Mouse (Mus musculus) heart, adult 11 months (tissue): ENCODE measurements around the gene Phrf1.

Experiments used
- DNase-seq: peaks from one replicate; pipeline ENCODE4 v3.0.0; 2022

Gene Phrf1

DNA sequence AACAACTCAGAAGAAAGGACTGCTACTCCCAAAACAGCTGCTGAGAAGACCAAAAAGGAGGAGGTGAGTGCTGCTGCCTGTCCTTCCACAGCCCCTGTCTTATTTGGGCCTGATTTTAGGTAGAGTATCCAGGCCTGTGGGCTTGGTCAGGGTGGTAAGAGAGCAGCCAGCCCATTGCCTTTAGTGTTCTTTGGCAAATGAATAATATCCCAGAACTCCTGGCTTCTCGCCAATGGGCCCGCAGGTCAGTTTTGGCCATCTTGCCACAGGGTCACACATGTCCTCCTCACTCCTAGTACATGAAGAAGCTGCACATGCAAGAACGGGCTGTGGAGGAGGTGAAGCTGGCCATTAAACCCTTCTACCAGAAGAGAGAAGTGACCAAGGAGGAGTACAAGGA, 32.9 kb downstream of the Phrf1 start:
- DNase-seq = peak; percentile 87

DNA sequence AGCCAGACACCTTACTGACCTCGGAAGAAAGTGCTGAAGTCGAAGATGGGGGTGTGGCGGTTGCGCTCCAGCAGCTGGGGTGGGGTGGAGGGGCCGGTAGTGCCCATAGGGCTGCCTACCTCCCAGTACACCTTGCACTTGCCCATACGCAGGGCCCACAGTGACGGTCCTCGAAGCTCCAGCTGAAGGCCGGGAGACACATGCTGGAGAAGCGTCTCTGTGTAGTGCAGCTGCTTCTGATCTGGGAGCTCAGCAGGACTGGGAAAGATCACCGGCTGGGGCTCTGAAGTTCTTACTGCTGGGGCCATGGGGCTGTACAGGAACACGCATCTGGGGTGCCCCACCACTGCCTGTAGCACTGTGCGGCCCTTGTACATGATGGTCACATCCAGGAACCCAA, 35.1 kb downstream of the Phrf1 start:
- DNase-seq = peak; percentile 92

DNA sequence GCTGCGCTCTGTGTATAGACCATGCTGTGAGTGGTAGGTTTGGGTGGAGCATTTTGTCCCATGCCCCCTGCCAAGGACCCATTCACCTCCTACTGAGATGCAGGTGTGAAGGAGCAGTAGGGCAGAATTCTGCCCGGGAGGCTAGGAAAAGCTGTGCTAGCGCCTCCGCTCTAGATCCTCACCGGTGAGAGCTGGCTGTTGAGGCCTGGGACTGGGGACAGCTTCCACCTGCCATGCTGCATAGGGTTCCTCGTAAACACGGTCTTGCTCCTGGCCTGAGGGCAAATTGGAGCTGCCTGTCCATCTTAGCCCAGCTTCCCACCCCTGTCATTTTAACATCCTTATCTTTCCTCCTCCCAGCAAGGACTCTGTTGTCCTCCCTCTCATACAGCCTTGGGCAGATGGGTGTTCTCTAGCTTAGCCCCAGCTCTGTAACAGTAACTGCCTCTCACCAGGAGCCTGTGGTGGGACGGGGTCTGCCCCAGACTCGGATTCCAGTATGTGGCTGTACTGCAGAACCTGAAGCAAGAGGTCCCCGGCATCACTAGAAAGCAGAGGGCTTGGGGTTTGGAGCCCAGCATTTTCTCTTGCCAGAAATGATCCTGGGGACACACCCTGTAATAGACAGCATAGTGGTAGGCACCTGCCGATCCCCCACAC, 35.6 kb downstream of the Phrf1 start:
- DNase-seq = peak; percentile 89

DNA sequence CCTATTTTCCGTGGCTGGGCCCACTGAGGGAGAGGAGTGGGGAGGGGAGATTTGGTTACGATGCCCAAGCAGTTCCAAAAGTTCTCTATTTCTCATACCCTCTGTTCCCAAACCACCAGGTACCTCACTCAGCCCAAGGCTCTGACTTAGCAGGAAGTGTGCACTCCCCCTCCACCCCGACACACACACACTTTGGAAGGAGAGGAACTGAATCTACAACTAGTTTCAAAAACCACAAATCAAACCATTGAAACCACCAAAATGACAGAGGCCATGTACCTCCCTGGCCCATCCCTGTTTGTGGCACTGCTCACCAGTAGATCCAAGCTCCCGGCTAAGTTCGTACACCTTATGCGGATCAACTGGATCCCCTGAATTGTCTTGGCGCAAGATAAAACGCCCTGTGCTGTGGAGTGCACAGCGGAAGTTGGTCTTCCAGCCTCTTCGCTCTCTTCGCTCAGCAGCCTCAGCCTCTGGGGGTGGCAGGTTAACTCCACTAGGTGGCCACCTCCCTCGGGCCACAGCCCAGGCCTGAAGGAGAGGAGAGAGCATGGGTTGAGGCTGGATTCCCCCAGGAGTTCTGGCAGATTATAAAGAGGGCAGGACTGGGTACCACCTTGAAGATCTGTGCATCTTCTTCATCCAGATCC, 36.3 kb downstream of the Phrf1 start:
- peak; percentile 95 for DNase-seq

DNA sequence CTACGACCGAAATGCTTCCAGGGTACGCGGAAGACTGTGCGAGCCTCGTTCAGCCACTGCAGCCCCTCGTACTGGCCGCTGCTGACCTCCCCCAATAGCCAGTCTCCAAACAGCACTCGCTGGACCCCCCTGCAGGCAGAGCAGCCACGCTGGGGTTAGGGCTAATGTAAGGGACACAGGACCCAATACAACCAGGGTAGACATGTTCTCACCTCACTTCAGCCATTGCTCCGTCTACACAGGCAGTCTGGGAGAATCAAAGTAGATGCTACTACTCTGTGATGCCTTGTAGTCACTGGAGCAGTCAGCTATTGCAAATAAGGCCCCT, 36.8 kb downstream of the Phrf1 start:
- no peak for DNase-seq

DNA sequence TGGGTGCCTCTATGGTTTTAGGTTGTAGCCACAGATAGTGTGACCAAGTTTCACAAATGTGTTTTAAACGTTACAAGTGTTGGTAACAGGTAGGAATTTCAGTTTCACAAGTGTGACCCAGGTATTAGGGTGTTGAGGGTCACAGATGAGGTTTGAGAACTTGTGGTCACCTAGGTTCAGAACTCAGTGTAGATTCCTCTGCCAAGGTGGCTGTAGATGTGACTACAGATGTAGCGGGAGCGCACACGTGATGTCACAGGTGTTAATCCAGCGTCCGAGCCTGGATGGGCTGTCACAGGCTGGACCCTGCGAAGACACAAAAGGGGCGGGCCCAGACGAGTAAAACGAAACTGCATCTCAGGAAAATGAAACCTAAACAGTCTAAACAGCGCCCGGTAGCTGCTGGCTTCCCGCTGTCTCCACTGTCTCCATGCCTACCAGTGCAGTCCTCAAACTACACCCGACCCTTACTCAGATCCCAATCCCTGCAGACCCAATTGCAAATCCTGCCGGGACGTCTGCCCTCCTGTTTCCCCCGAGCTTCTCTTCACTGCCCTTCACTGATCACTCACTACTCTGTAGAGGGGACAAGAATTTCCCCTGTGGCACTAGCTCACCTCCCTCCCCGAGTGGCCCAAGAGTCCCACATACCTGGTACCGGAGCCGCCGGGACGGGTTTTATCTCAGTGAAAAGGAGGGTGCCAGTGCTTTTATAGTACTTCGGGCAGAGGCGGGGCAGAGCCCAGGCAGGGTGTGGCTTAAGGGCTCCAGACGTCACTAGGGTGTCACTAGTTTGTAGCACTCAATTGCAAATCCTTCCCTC, 37.4 kb downstream of the Phrf1 start, which contains the start of gene Irf7:
Gene Irf7, minus strand, starts transcription at position 743 of the 823 bp plus-strand sequence.
- DNase-seq = peak; percentile 98

DNA sequence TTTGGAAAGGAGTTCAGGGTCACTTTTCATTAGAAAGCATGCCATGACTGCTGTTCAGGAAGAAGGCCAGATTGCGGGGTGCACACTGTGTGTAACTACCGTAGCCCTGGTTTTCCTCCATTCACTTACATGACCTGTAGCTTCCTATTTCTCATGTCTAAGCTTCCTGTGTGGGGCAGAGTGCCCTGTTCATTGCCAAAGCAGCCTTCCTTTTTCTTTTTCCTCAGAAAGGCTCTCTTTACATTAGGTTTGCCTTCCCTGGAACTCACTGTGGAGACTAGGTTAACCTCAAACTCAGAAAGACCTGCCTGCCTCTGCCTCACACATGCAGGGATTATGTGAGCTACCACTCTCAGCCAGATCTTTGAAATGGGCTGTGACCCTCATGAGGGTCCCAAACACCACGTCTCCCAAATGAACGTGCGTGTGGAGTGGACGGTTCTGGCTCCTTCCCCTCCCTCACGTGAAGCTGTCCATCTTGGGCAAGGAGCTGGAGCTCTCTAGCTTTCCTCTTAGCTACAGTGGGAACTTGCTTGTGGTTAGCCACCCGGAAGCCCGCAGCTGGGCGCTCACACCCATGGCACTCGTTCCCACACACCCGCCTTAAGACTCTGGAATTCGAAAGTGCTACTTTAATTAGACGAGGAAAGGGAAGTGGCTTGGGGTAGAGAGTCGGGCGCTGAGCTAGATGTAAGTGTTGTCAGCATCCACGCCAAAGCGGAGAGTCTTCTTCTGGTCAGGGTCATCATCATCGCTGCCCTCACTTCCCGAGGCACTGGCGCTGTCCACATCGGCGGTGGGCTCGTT, 40.1 kb downstream of the Phrf1 start:
- DNase-seq = peak; percentile 95

DNA sequence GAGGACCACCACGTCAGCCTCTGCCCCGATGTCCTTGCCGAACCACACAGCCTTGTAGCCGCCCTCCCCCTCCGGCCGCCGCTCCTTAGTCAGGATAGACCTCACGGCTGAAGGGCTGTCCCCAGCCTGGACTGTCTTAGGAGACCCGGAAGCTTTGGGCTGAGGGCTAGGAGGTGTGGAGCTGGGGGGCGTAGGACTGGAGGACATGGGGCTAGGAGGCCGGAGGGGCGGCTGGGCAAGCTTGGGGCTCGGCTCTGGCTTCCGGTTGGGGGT, 40.6 kb downstream of the Phrf1 start:
- peak; percentile 92 for DNase-seq

DNA sequence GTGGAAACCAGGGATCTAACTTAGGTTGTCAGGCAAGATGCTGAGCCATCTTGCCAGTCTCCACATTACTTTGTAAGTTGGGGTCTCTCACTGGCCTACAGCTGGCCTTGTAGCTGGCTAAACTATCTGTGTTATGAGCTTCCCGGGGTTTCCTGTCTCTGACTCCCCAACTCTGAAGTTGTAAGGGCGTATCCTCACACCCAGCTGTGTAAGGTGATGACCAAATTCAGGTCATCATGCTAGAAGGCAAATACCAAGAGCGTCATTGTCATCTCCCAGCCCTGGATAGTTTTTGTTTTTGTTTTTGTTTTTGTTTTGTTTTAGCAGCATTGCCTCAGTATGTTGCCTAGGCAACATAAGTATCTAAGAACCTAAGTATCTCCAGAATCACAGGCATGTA, 42.0 kb downstream of the Phrf1 start:
- no peak for DNase-seq

DNA sequence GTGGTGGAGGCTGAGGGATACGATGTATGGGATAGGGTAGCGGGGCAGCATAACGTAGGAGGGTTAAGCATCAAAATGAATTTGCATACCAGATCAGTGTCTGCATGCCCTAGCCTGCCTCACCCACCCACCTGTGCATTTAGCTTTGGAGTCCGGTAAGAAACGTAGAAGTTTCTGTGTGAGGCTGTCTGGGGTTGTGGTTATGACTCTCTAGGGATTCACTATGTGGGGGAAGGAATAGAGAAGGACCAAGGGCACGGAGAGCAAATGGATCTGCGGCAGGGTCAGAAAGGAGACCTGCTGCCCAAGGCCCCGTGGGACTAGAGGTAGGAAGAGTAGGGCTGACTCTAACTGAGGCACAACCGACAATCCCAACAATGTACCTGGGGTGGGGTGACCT, 46.8 kb downstream of the Phrf1 start:
- no peak for DNase-seq

DNA sequence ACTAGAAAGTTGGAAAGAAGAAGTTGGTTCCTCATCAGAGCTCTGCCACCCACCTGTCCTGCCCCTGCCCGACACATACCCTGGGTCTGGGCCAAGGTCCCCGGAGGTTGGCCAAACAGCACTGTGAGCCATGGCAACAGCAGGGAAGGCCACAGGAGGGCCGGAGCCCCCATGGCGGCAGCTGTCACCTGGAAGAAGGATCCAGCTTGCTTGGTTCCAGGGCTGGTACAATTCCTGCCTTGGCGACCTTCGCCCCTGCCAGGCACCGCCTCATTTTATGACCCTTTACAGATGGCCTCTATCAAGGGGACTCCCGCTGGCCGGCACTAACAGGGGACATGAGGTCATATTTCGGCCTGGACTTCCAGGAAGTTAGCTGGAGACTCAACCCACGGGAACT, 48.0 kb downstream of the Phrf1 start, which contains the start of gene Cdhr5:
Gene Cdhr5, minus strand, starts transcription at position 241 of the 400 bp plus-strand sequence.
- peak; percentile 88 for DNase-seq

DNA sequence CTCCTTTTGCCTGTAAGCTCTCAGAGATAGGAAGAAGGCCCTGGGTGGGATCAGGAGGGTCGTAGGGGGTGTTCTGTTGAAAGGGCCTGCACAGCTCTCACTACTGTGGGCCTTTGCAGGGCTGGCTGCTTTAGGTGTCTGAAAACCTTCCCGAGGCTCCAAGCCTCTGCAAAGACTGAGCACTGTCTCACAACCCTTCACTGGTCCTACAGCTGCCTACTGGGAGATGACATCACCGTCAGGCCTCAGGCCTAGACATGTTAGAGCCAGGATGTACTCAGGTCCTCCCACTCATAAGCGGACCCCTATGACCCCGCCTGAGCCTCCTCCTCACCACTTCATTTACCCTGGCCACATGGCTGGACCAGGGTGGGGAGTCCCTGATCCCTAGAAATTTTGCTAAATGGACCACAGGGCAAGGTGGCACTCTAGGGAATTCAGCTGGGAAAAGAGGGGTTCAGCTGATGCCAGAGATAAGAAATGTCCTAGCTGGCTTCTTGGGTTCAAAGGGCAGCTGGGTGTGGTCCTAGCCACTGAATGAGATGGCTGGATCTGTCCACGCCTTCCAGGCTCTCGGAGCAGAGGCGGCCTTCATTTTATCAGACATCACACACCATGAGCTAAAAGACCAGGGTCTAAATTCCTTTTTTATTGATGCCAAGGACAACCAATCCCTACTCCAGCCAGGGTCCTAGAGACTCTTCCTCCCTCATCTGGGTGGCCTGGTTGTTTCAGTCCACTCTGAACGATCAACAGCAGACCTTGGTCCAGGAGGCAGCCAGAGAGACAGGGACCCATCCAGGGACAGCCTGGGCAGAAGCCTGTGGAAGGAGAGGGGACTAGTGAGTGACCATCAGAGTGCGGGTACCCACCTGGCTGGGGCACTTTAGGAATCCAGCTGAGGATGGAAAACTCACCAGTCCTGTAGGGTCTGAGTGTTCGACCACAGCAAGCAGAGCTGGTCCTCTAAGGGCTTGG, 49.4 kb downstream of the Phrf1 start:
- peak; percentile 88 for DNase-seq

DNA sequence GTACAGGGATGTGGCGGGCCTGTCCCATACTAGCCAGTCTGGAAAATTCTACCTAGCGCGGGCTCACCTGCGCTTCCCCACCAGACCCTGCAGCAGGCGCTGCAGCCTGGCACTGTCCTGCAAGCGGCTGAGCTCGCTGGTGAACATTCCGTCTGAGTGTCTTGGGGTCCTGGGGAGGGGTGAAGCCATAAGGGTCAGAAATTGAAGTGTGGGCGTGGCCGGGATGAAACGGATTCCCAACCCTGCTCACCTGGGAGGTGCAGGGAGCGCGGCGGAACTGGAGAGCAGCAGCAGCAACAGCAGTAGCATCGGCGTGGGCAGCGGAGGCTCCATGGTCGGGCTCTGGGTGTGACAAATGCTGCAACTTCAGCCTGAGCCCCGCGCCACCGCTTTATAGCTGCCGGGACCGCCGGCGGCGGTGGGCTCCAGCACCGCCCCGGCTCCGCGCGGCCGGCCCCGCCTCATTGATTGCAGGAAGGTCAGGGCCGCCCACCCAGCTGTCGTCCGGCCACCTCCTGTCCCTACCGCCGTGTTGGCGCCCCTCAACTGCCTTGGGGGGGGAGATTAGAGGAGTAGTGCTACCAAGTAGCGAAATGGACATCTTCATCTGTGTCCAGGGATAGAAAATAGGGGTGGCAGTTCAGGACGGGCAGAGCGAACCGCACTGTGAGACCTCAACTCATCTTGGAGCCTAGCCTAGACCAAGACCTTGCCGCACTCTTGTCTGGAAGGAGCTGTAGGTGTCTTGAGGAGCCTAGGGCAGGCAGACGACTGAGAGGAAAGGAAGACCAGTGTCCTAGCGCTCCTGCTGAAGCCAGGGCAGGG, 50.4 kb downstream of the Phrf1 start, which contains the start of gene Sct:
Gene Sct, minus strand, starts transcription at position 368 of the 825 bp plus-strand sequence.
- DNase-seq = peak; percentile 83

DNA sequence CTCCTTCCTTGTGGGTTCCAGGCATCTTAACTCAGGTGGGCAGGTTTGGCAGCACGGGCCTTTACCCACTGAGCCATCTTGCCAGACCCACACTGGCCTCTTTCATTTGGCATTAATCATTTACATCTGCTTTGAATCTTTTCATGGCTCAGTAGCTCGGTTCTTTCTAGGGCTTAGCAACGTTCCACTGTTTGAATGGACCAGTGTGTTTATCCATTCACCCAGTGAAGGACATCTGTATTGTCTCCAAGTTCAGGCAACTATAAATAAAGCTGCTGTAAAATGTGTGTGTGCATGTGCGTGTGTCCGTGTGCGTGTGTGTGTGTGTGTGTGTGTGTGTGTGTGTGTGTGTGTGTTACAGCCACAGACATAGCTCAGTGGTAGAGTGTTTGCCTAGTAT, 52.9 kb downstream of the Phrf1 start:
- DNase-seq = no peak

DNA sequence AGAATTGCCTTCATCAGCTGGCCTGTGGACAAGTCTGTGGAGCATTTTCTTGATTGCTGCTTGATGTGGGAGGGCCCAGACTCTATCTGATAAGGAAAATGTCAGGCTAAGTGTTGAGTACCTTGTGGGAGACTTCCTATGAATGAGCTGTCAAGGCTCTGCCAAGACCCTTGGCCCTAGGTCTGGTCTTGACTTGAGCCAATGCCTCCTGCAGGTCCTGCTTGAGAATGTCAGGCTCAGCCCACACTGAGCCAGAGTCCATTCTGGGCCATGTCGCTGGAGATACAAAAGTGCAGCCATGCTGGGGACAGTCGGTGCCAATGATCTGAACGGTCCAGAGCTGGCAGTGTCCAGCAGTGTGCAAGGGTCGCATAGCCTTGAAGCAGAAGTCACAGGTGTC, 54.2 kb downstream of the Phrf1 start:
- no peak for DNase-seq

DNA sequence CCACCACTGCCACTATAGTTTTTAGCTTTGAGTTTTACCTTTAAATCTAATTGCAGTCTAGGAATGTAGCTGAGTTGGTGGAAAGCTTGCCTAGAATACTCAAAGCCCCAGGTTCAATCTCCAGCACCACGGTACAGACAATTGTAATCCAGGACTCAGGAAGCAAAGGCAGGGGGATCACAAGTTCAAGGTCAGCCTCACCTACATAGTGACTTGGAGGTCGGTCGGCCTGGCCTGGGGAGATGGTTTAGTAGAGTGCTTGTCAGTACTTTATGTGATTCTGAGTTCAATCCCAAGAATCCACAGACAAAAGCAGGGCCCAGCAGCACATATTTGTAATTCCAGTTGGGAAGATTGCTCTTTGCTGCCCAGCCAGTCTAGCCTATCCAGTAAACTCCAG, 59.5 kb downstream of the Phrf1 start:
- no peak for DNase-seq

DNA sequence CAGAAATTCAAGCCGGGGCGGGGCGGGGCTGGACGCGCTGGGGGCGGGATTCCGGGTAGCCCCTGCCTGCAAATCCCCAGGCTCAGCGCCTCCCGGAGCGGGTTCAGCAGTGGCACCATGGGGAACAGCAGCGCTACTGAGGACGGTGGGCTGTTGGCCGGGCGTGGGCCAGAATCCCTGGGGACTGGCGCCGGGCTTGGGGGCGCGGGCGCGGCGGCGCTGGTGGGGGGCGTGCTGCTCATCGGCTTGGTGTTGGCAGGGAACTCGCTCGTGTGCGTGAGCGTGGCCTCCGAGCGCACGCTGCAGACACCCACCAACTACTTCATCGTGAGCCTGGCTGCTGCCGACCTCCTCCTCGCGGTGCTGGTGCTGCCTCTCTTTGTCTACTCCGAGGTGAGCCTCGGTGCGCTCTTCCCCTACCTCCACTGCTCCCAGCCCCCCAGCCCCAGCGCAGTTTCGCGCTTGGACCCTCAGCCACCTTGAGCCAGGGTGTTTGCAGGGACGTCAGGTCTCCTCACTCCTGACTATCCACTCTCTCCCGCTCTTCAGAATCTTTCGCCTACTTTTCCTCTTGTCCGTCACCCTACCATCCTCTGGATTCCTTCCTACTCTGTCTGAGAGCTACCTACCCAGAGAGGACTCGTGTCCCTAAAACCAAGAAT, 63.5 kb downstream of the Phrf1 start, which contains the start of gene Drd4:
Gene Drd4, plus strand, starts transcription at position 86 of the 662 bp plus-strand sequence.
- DNase-seq = no peak

DNA sequence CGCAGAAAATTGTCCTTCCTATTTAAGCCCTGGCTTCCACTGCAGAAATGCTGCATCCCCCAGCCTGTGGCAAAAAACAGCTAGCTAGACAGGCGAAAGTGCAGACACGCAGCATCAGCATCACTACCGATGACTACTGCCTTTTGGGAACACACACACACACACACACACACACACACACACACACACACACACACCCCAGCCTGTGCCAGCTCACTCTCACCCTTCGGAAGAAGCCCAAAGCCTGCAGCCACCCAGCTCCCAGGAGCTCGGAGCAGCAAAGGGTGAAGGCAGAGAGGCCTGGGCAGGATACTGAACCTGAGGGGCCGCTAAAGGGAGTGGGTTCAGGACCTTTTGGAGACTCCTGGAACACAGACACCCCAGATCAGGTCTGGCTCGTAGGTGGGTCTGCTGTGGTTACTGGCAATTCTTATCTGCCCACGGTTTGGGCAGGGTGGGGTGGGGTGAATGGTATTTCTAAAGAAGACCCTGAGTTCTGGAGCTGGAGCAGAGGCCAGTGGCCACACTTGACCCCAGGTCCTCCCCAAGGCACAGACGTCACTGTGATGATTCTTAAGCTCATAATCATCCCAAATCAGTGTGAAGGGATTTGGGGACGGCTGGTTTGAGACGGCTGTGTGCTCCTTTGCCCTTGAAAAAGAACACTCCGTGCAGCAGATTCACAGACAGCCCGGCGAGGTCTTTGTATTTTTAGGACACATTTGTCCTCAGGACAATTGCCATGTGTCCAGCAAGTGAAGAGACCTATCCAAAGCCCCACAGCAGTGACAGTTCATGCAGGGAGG, 64.2 kb downstream of the Phrf1 start:
- DNase-seq = no peak

DNA sequence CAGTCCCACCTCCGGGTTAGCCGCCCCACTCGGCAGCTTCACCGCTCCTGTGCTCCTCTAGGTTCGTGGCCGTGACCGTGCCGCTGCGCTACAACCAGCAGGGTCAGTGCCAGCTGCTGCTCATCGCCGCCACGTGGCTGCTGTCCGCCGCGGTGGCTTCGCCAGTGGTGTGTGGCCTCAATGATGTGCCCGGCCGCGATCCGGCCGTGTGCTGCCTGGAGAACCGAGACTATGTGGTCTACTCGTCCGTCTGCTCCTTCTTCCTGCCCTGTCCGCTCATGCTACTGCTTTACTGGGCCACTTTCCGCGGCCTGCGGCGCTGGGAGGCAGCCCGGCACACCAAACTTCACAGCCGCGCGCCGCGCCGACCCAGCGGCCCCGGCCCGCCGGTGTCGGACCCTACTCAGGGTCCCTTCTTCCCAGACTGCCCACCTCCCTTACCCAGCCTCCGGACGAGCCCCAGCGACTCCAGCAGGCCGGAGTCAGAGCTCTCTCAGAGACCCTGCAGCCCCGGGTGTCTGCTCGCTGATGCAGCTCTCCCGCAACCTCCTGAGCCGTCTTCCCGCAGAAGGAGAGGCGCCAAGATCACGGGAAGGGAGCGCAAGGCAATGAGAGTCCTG, 65.4 kb downstream of the Phrf1 start:
- no peak for DNase-seq
